Mouse (Mus musculus) bone marrow, adult 2 months (tissue): Measurements from ENCODE around the gene Ppp4r4.

ENCODE experiments used
- CTCF ChIP-seq: fragments of 200-500 bp; IDR thresholded peaks from 2 replicates; pipeline ENCODE4 v1.5.1; 2011; ENCODE audit warnings: low read length, control low read depth; ENCODE audit not compliant: control insufficient read depth, insufficient read depth
- POLR2A ChIP-seq: fragments of 200-500 bp; IDR thresholded peaks from 2 replicates; pipeline ENCODE4 v1.6.1; 2011; ENCODE audit warnings: low read depth, mild to moderate bottlenecking, control low read depth, low read length, borderline replicate concordance; ENCODE audit not compliant: control insufficient read depth

GRCm38 (mm10) chr12:103543351-103543750 lies 11.3 kb downstream of the Ppp4r4 start:
- no peak for TF ChIP-seq CTCF
- TF ChIP-seq POLR2A: no peak
